In the genomic region with DNA sequence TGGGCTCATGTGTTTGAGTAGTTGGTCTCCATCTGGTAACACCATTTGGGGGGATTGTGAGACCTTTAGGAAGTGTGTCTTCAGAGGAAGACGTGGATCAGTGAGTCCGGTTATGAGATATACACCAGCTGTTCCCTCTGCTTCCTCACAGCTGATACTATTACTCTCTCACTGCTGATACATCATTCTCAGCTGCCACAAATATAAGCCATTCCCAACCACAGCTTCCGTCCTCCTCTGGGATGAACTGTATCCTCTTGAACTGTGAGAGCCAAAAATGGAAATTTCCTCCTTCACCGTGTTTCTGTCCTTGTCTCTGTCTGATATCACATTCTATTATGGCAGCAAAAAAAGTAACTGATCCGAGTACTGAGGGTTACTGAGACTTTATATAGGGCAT, we compare ENCODE assay signal across 23 mouse cellular contexts.
"Had no signal": no experiment of that assay in that cellular context is flagged by ENCODE, and none has a peak within 500 bp of the region (broad histone marks: within the 10 kb centered on the region; RNA-seq: fewer than 3 reads in every experiment).

No protein-coding gene starts in this region.

- H3K9ac ChIP-seq: limb, embryonic 12.5 days; limb, embryonic 15.5 days; liver, embryonic 12.5 days; liver, embryonic 15.5 days; midbrain, embryonic 12.5 days; neural tube, embryonic 12.5 days; neural tube, embryonic 15.5 days; stomach, embryonic 15.5 days had no signal

- H3K4me3 ChIP-seq: limb, embryonic 12.5 days; limb, embryonic 15.5 days; liver, embryonic 12.5 days; liver, embryonic 15.5 days; midbrain, embryonic 12.5 days; neural tube, embryonic 12.5 days; neural tube, embryonic 15.5 days; stomach, embryonic 15.5 days had no signal

- H3K4me1 ChIP-seq: limb, embryonic 12.5 days; limb, embryonic 15.5 days; neural tube, embryonic 12.5 days; neural tube, embryonic 15.5 days; stomach, embryonic 15.5 days had no signal

- H3K27me3 ChIP-seq: limb, embryonic 12.5 days; limb, embryonic 15.5 days; liver, embryonic 12.5 days; liver, embryonic 15.5 days; midbrain, embryonic 12.5 days; neural tube, embryonic 12.5 days; neural tube, embryonic 15.5 days; stomach, embryonic 15.5 days had no signal

- H3K9me3 ChIP-seq: limb, embryonic 12.5 days; limb, embryonic 15.5 days; liver, embryonic 12.5 days; liver, embryonic 15.5 days; midbrain, embryonic 12.5 days; neural tube, embryonic 15.5 days; stomach, embryonic 15.5 days had no signal

- DNase-seq: kidney, adult 18-20 months; kidney, adult 9 months; kidney, postnatal 14 days; kidney, postnatal 4 days; left cerebral cortex, postnatal 4 days; lung, adult 18-20 months; lung, postnatal 10 days; lung, postnatal 4 days; right cerebral cortex, adult 18-20 months; right cerebral cortex, postnatal 14 days; right cerebral cortex, postnatal 4 days; spleen, adult 18-20 months; thymus, postnatal 25 days had no signal

- H3K4me2 ChIP-seq: limb, embryonic 12.5 days; limb, embryonic 15.5 days; liver, embryonic 12.5 days; liver, embryonic 15.5 days; midbrain, embryonic 12.5 days; neural tube, embryonic 12.5 days; neural tube, embryonic 15.5 days; stomach, embryonic 15.5 days had no signal

- ATAC-seq: intestine, embryonic 16.5 days; liver, embryonic 12.5 days; midbrain, embryonic 16.5 days had no signal

- H3K27ac ChIP-seq: limb, embryonic 12.5 days; limb, embryonic 15.5 days; liver, embryonic 12.5 days; liver, embryonic 15.5 days; midbrain, embryonic 12.5 days; neural tube, embryonic 12.5 days; neural tube, embryonic 15.5 days; stomach, embryonic 15.5 days had no signal

- H3K36me3 ChIP-seq: limb, embryonic 12.5 days; limb, embryonic 15.5 days; liver, embryonic 12.5 days; liver, embryonic 15.5 days; midbrain, embryonic 12.5 days; neural tube, embryonic 12.5 days; neural tube, embryonic 15.5 days; stomach, embryonic 15.5 days had no signal
